Mouse (Mus musculus): Measurements from ENCODE around the gene 4933402E13Rik. TPM values are rescaled to one million over a fixed set of nuclear protein-coding genes. Genes with fewer than 3 reads are reported as not detected.

4933402E13Rik gene
- 0.07 and 0.12 TPM in 2 replicates for polyA plus RNA-seq (2015; fragmentation: Nextera tagmentation; extraction: Ambion mirVana)

DNA sequence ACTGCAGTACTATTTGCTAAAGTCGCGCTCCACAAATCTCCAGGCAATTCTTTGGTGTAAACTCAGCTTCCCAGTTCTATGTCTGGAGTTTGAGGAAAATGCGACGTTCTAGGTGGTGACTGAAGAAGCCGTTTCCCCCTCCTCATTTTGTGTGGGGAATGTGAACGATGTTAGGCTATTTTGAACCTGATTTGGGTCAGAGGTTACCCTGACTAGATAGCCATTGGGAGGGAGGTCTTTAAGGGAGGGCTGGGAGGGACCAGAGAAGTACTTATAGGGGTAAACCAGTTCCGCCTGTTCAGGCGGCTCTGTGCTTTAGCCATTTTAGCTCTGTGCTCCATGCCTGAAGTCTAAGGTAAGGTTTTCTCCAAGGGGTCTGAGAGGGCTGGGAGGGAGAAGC is at the start of gene 4933402E13Rik:
Gene 4933402E13Rik (plus strand): TSS at position 301 of the 400 bp plus-strand sequence.

Other genes starting within 250 kb of the 4933402E13Rik start
- gene 4931400O07Rik, start 184.5 kb downstream of the 4933402E13Rik start, polyA plus RNA-seq (2015; fragmentation: Nextera tagmentation; extraction: Ambion mirVana): not detected in 2 replicates

Data from urinary bladder, postnatal 0 days (tissue).